Mouse (Mus musculus): ENCODE measurements at regions not wholly inside any gene's neighbourhood (a gene's known extent, or its start where the extent isn't known, plus 50 kb on each side); places are given as distances from the start of the nearest gene placed in this dataset.

DNA sequence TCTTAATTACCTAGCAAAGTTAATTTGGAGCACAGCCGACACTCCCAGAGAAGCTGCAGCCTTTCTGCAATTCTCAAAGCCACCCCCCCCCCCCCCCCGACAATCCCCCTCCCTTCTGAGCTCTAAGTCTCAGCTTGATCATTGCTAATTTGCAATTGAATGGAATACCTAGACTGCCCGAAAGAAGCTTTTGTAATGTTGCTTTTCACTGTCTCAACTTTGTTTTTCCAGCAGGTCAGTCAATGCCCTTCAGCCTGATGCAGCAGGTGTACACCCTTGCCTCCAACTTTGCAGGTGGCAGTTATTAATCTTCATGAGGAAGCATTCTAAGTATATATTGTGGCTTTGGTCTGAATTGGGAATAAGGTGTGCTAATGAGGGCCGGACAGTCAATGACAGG, 1006.6 kb upstream of the Gm8797 start:
- Histone ChIP-seq H3K4me3 (replicated peaks; ENCODE audit: insufficient read depth, low read depth, low read length) (no peak overlapping the region), H3K27ac (ENCODE audit: insufficient read depth, low read length) (no peak overlapping the region), H3K27me3 (ENCODE audit: control insufficient read depth, insufficient read depth, low read length) (no peaks in the 10 kb centered on the region), H3K4me1 (ENCODE audit: control insufficient read depth, insufficient read depth, low read length) (no peaks in the 10 kb centered on the region)
- WGBS: 49% methylated on average over 4 of the region's 4 CpGs
- no peak for DNase-seq
- no peak for TF ChIP-seq POLR2A (IDR thresholded peaks at IDR 0.05; ENCODE audit: borderline replicate concordance, insufficient read depth, low read length)
- TF ChIP-seq CTCF (IDR thresholded peaks at IDR 0.05; ENCODE audit: borderline replicate concordance, insufficient read depth, low read depth, low read length): no peak

GRCm38 (mm10) chr3:4744611-4745010, 1006.0 kb upstream of the Gm8797 start:
- Histone ChIP-seq H3K4me1 (ENCODE audit: control insufficient read depth, insufficient read depth, low read length) (no peaks in the 10 kb centered on the region), H3K4me3 (replicated peaks; ENCODE audit: insufficient read depth, low read depth, low read length) (no peak overlapping the region), H3K27me3 (ENCODE audit: control insufficient read depth, insufficient read depth, low read length) (no peaks in the 10 kb centered on the region), H3K27ac (ENCODE audit: insufficient read depth, low read length) (no peak overlapping the region)
- 79% methylated on average over 6 of the region's 6 CpGs for WGBS
- TF ChIP-seq POLR2A (IDR thresholded peaks at IDR 0.05; ENCODE audit: borderline replicate concordance, insufficient read depth, low read length) (no peak), CTCF (IDR thresholded peaks at IDR 0.05; ENCODE audit: borderline replicate concordance, insufficient read depth, low read depth, low read length) (no peak)
- no peak for DNase-seq

GRCm38 (mm10) chr3:4756099-4756498, 994.5 kb upstream of the Gm8797 start:
- no peak overlapping the region for H3K27ac ChIP-seq (ENCODE audit: insufficient read depth, low read length)
- H3K4me1 ChIP-seq (ENCODE audit: control insufficient read depth, insufficient read depth, low read length): no peaks in the 10 kb centered on the region
- TF ChIP-seq POLR2A (IDR thresholded peaks at IDR 0.05; ENCODE audit: borderline replicate concordance, insufficient read depth, low read length): no peak
- no peak for TF ChIP-seq CTCF (IDR thresholded peaks at IDR 0.05; ENCODE audit: borderline replicate concordance, insufficient read depth, low read depth, low read length)
- H3K4me3 ChIP-seq (replicated peaks; ENCODE audit: insufficient read depth, low read depth, low read length): no peak overlapping the region
- H3K27me3 ChIP-seq (ENCODE audit: control insufficient read depth, insufficient read depth, low read length): no peaks in the 10 kb centered on the region
- DNase-seq: no peak
- 96% methylated on average over 2 of the region's 2 CpGs for WGBS

GRCm38 (mm10) chr3:4757113-4757512, 993.5 kb upstream of the Gm8797 start:
- H3K4me1 ChIP-seq (ENCODE audit: control insufficient read depth, insufficient read depth, low read length): no peaks in the 10 kb centered on the region
- TF ChIP-seq POLR2A (IDR thresholded peaks at IDR 0.05; ENCODE audit: borderline replicate concordance, insufficient read depth, low read length) (no peak), CTCF (IDR thresholded peaks at IDR 0.05; ENCODE audit: borderline replicate concordance, insufficient read depth, low read depth, low read length) (no peak)
- no peak overlapping the region for H3K27ac ChIP-seq (ENCODE audit: insufficient read depth, low read length)
- no peak for DNase-seq
- no peak overlapping the region for H3K4me3 ChIP-seq (replicated peaks; ENCODE audit: insufficient read depth, low read depth, low read length)
- no peaks in the 10 kb centered on the region for H3K27me3 ChIP-seq (ENCODE audit: control insufficient read depth, insufficient read depth, low read length)
- WGBS: 55% methylated on average over 1 of the region's 1 CpGs

- H3K27ac ChIP-seq (ENCODE audit: insufficient read depth, low read length): no peak overlapping the region
- H3K4me1 ChIP-seq (ENCODE audit: control insufficient read depth, insufficient read depth, low read length): no peaks in the 10 kb centered on the region
- TF ChIP-seq POLR2A (IDR thresholded peaks at IDR 0.05; ENCODE audit: borderline replicate concordance, insufficient read depth, low read length) (no peak), CTCF (IDR thresholded peaks at IDR 0.05; ENCODE audit: borderline replicate concordance, insufficient read depth, low read depth, low read length) (no peak)
- no peak overlapping the region for H3K4me3 ChIP-seq (replicated peaks; ENCODE audit: insufficient read depth, low read depth, low read length)
- DNase-seq: no peak
- WGBS: 35% methylated on average over 2 of the region's 2 CpGs
- H3K27me3 ChIP-seq (ENCODE audit: control insufficient read depth, insufficient read depth, low read length): no peaks in the 10 kb centered on the region
These were observed 987.5 kb upstream of the Gm8797 start for GRCm38 (mm10) chr3:4763076-4763475.

- Histone ChIP-seq H3K4me3 (replicated peaks; ENCODE audit: insufficient read depth, low read depth, low read length) (no peak overlapping the region), H3K4me1 (ENCODE audit: control insufficient read depth, insufficient read depth, low read length) (no peaks in the 10 kb centered on the region), H3K27ac (ENCODE audit: insufficient read depth, low read length) (no peak overlapping the region), H3K27me3 (ENCODE audit: control insufficient read depth, insufficient read depth, low read length) (no peaks in the 10 kb centered on the region)
- DNase-seq: no peak
- TF ChIP-seq CTCF (IDR thresholded peaks at IDR 0.05; ENCODE audit: borderline replicate concordance, insufficient read depth, low read depth, low read length) (no peak), POLR2A (IDR thresholded peaks at IDR 0.05; ENCODE audit: borderline replicate concordance, insufficient read depth, low read length) (no peak)
These were observed 974.0 kb upstream of the Gm8797 start for GRCm38 (mm10) chr3:4776632-4777031.

- DNase-seq: no peak
- 6% methylated on average over 1 of the region's 1 CpGs for WGBS
- H3K27me3 ChIP-seq (ENCODE audit: control insufficient read depth, insufficient read depth, low read length): no peaks in the 10 kb centered on the region
- H3K4me1 ChIP-seq (ENCODE audit: control insufficient read depth, insufficient read depth, low read length): no peaks in the 10 kb centered on the region
- no peak overlapping the region for H3K27ac ChIP-seq (ENCODE audit: insufficient read depth, low read length)
- TF ChIP-seq CTCF (IDR thresholded peaks at IDR 0.05; ENCODE audit: borderline replicate concordance, insufficient read depth, low read depth, low read length) (no peak), POLR2A (IDR thresholded peaks at IDR 0.05; ENCODE audit: borderline replicate concordance, insufficient read depth, low read length) (no peak)
- no peak overlapping the region for H3K4me3 ChIP-seq (replicated peaks; ENCODE audit: insufficient read depth, low read depth, low read length)
These were observed 965.4 kb upstream of the Gm8797 start for GRCm38 (mm10) chr3:4785160-4785559.

DNA sequence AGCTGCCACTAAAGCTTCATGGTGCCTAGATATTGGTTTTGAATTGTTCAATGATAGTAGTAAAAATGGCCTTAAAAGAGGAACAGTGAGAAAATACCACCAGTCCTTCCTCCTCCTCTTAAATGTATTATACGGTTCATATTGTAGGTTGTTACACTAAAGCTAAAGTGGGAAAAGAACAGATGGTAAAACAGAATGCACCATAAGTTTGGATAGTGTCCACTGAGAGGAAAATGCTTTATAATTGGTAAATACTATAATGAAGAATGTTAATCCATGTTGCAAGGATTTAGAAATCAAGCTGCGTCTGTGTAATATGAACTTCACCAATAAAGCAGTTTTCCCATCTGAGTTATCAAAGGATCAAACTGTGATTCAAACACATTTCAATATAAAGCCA, 957.5 kb upstream of the Gm8797 start:
- Histone ChIP-seq H3K27me3 (ENCODE audit: control insufficient read depth, insufficient read depth, low read length) (no peaks in the 10 kb centered on the region), H3K27ac (ENCODE audit: insufficient read depth, low read length) (no peak overlapping the region), H3K4me1 (ENCODE audit: control insufficient read depth, insufficient read depth, low read length) (no peaks in the 10 kb centered on the region), H3K4me3 (replicated peaks; ENCODE audit: insufficient read depth, low read depth, low read length) (no peak overlapping the region)
- no peak for DNase-seq
- 60% methylated on average over 2 of the region's 2 CpGs for WGBS
- TF ChIP-seq POLR2A (IDR thresholded peaks at IDR 0.05; ENCODE audit: borderline replicate concordance, insufficient read depth, low read length) (no peak), CTCF (IDR thresholded peaks at IDR 0.05; ENCODE audit: borderline replicate concordance, insufficient read depth, low read depth, low read length) (no peak)

Data from cerebellum, adult 2 months (tissue).